Mouse (Mus musculus) kidney, adult 2 months (tissue): ENCODE data around the gene Sall1. TPM values are rescaled to one million over a fixed set of nuclear protein-coding genes. Genes with fewer than 3 reads are reported as not detected.

ENCODE experiments used
- DNase-seq: peaks from one replicate; pipeline ENCODE4 v3.0.0; 2021
- H3K27ac ChIP-seq: fragments of 200-500 bp; 2 replicates; pipeline ENCODE4 v1.5.1; 2012; ENCODE audit warnings: low read depth, low read length, control low read depth, inconsistent platforms; ENCODE audit not compliant: insufficient read depth
- H3K27me3 ChIP-seq: fragments of 200-500 bp; replicated peaks from 2 replicates; pipeline ENCODE4 v1.6.1; 2012; ENCODE audit warnings: mild to moderate bottlenecking, moderate library complexity, low read length, inconsistent platforms; ENCODE audit not compliant: control insufficient read depth, insufficient read depth
- H3K36me3 ChIP-seq: fragments of 200-500 bp; 2 replicates; pipeline ENCODE4 v1.6.1; 2012; ENCODE audit warnings: mild to moderate bottlenecking, moderate library complexity, low read length, inconsistent platforms; ENCODE audit not compliant: control insufficient read depth, insufficient read depth
- H3K4me1 ChIP-seq: fragments of 200-500 bp; 2 replicates; pipeline ENCODE4 v1.6.1; 2011; ENCODE audit warnings: low read length; ENCODE audit not compliant: control insufficient read depth, insufficient read depth
- H3K4me3 ChIP-seq: fragments of 200-500 bp; 2 replicates; pipeline ENCODE4 v1.5.1; 2011; ENCODE audit warnings: mild to moderate bottlenecking, low read depth, low read length, control low read depth; ENCODE audit not compliant: insufficient read depth
- CTCF ChIP-seq: fragments of 200-500 bp; conservative IDR thresholded peaks from 2 replicates; pipeline ENCODE4 v1.5.1; 2011; ENCODE audit warnings: low read depth, mild to moderate bottlenecking, control low read depth, low read length, moderate library complexity, mixed read lengths; ENCODE audit not compliant: insufficient read depth, insufficient read length
- POLR2A ChIP-seq: fragments of 200-500 bp; IDR thresholded peaks from one replicate; pipeline ENCODE4 v1.6.1; 2011; ENCODE audit warnings: low read depth, low read length, control low read depth
- WGBS: fragments of 180-500 bp; shearing (Covaris S2); methylation state at CpG from one replicate; pipeline ENCODE4 v1.1.7; 2018; 5-methylcytosine and 5-hydroxymethylcytosine counted together
- polyA plus RNA-seq: library from polyadenylated mRNA; depleted of rRNA; stranded (reverse); fragments of >200 nt; gene quantifications from 2 replicates; pipeline ENCODE4 v1.2.3, GENCODE M21; 2012

Sall1 gene
- polyA plus RNA-seq, 1 experiment: 26.0 TPM

GRCm38 (mm10) chr8:89060717-89061116 is 16.8 kb upstream of the Sall1 start:
- Histone ChIP-seq H3K27ac (no peak overlapping the region), H3K27me3 (no peaks in the 10 kb centered on the region), H3K4me3 (no peak overlapping the region), H3K4me1 (no peaks in the 10 kb centered on the region), H3K36me3 (no peaks in the 10 kb centered on the region)
- TF ChIP-seq CTCF: no peak
- no peak for TF ChIP-seq POLR2A
- 83% methylated on average over 8 of the region's 8 CpGs for WGBS
- DNase-seq: no peak

- DNase-seq: no peak
- TF ChIP-seq POLR2A (no peak), CTCF (no peak)
- H3K27me3 ChIP-seq: no peaks in the 10 kb centered on the region
- 78% methylated on average over 6 of the region's 6 CpGs for WGBS
- no peaks in the 10 kb centered on the region for H3K4me1 ChIP-seq
- no peak overlapping the region for H3K4me3 ChIP-seq
- no peak overlapping the region for H3K27ac ChIP-seq
- H3K36me3 ChIP-seq: no peaks in the 10 kb centered on the region
These were observed 15.5 kb upstream of the Sall1 start for GRCm38 (mm10) chr8:89059507-89059906.

GRCm38 (mm10) chr8:89052880-89053279 is 8.9 kb upstream of the Sall1 start:
- no peak for TF ChIP-seq POLR2A
- no peak for TF ChIP-seq CTCF
- no peak overlapping the region for H3K27ac ChIP-seq
- H3K27me3 ChIP-seq: no peaks in the 10 kb centered on the region
- peaks cover 12% of the 10 kb centered on the region; the same call in 1 of the 2 replicates for H3K4me1 ChIP-seq
- 92% methylated on average over 7 of the region's 7 CpGs for WGBS
- DNase-seq: no peak
- no peak overlapping the region for H3K4me3 ChIP-seq
- no peaks in the 10 kb centered on the region for H3K36me3 ChIP-seq

GRCm38 (mm10) chr8:89046639-89047348 is 2.8 kb upstream of the Sall1 start:
- peak overlapping the region; percentile 2; the same call in 1 of the 2 replicates for H3K4me3 ChIP-seq
- DNase-seq: peak; percentile 45
- no peaks in the 10 kb centered on the region; the same call in 1 of the 2 replicates for H3K27me3 ChIP-seq
- H3K4me1 ChIP-seq: peaks cover 15% of the 10 kb centered on the region
- H3K27ac ChIP-seq: peak overlapping the region; percentile 57
- no peaks in the 10 kb centered on the region for H3K36me3 ChIP-seq
- WGBS: 21% methylated on average over 26 of the region's 26 CpGs
- TF ChIP-seq CTCF (no peak), POLR2A (no peak)

- WGBS: 8% methylated on average over 15 of the region's 15 CpGs
- peak overlapping the region; percentile 55 for H3K27ac ChIP-seq
- peaks cover 15% of the 10 kb centered on the region for H3K4me1 ChIP-seq
- H3K27me3 ChIP-seq: no peaks in the 10 kb centered on the region; the same call in 1 of the 2 replicates
- peak overlapping the region; percentile 40 for H3K4me3 ChIP-seq
- no peaks in the 10 kb centered on the region for H3K36me3 ChIP-seq
- DNase-seq: peak; percentile 71
- TF ChIP-seq CTCF: no peak
- no peak for TF ChIP-seq POLR2A
These were observed 2.3 kb upstream of the Sall1 start for GRCm38 (mm10) chr8:89046226-89046625.

- Histone ChIP-seq H3K27ac (peak overlapping the region; percentile 55), H3K4me1 (peaks cover 15% of the 10 kb centered on the region), H3K4me3 (peak overlapping the region; percentile 40), H3K36me3 (no peaks in the 10 kb centered on the region), H3K27me3 (no peaks in the 10 kb centered on the region; the same call in 1 of the 2 replicates)
- no peak for DNase-seq
- TF ChIP-seq CTCF: no peak
- TF ChIP-seq POLR2A: no peak
- WGBS: 16% methylated on average over 17 of the region's 17 CpGs
These were observed 1.8 kb upstream of the Sall1 start for GRCm38 (mm10) chr8:89045726-89046125.

GRCm38 (mm10) chr8:89045218-89045601 is 1.2 kb upstream of the Sall1 start:
- WGBS: 7% methylated on average over 30 of the region's 30 CpGs
- H3K27ac ChIP-seq: peak overlapping the region; percentile 96
- H3K27me3 ChIP-seq: no peaks in the 10 kb centered on the region; the same call in 1 of the 2 replicates
- H3K4me3 ChIP-seq: peak overlapping the region; percentile 65
- DNase-seq: peak; percentile 27
- peaks cover 13% of the 10 kb centered on the region for H3K4me1 ChIP-seq
- no peaks in the 10 kb centered on the region for H3K36me3 ChIP-seq
- TF ChIP-seq POLR2A: no peak
- TF ChIP-seq CTCF: no peak
